Mouse (Mus musculus): ENCODE measurements around the gene BC048562.

DNA sequence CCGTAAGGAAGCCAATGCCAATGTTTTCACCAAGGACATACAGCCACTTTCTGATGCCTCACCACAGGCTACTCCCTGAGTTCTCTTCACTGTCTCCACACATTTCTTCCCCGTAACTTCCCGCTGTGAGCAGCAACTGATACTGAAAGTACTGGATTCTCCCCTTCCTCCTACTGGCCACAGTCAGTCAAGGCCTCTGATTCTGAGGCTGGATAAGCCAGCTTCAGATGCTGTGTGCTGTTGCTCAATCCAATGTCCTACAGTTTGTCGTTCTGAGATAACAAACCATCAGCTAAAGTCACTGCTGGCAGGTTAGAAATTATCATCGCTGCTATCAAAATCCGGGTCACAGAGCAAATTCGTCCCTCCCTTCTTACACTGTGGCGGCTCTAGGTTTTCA lies 31.8 kb upstream of the BC048562 start:
- no peak for TF ChIP-seq POLR2A (IDR thresholded peaks at IDR 0.05; ENCODE audit: low read depth, low read length)
- TF ChIP-seq CTCF (IDR thresholded peaks at IDR 0.05; ENCODE audit: extremely low read depth, insufficient read depth, insufficient read length, insufficient replicate concordance) = no peak
